Comparison of ENCODE assay signal across 18 mouse cellular contexts in the genomic region with DNA sequence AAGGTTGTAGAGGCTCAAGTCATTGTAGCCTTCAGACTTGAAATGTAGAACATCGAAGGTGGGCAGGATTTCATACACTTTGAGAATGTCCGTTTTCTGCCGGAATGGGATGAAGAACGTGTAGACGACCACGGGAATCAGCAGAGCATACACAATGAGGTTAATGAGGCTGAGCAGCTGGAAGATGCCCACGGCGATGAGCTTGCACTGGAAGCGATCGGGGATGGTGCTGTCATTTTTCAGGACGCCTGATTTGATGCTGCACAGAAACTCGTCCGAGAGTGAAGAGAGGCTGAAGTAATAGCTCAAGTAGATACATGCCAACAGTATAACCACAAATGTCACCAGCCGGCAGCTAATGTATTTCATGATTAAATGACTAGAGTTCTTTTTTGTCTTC.
"Had no signal": no experiment of that assay in that cellular context is flagged by ENCODE, and none has a peak within 500 bp of the region (broad histone marks: within the 10 kb centered on the region; RNA-seq: fewer than 3 reads in every experiment).

No protein-coding gene starts in this region.

- H3K27ac ChIP-seq: liver, embryonic 13.5 days; liver, embryonic 15.5 days; midbrain, embryonic 10.5 days; midbrain, embryonic 12.5 days; neural tube, embryonic 13.5 days; neural tube, embryonic 15.5 days; stomach, embryonic 15.5 days; stomach, postnatal 0 days had no signal

- ATAC-seq: liver, postnatal 0 days had no signal

- H3K4me2 ChIP-seq: liver, embryonic 13.5 days; liver, embryonic 15.5 days; lung, embryonic 14.5 days; midbrain, embryonic 12.5 days; neural tube, embryonic 13.5 days; neural tube, embryonic 15.5 days; stomach, embryonic 15.5 days had no signal

- H3K9ac ChIP-seq: liver, embryonic 13.5 days; liver, embryonic 15.5 days; liver, postnatal 0 days; lung, embryonic 14.5 days; midbrain, embryonic 12.5 days; neural tube, embryonic 13.5 days; neural tube, embryonic 15.5 days; stomach, embryonic 15.5 days had no signal

- H3K4me1 ChIP-seq: liver, embryonic 13.5 days; liver, embryonic 15.5 days had no signal

- DNase-seq: liver, embryonic 13.5 days; liver, postnatal 0 days; lung, embryonic 14.5 days; lung, postnatal 10 days; lung, postnatal 4 days; midbrain, embryonic 14.5 days; right cerebral cortex, postnatal 14 days; thymus, adult 2 months; thymus, postnatal 25 days; thymus, postnatal 4 days had no signal

- H3K27me3 ChIP-seq: liver, embryonic 13.5 days; liver, embryonic 15.5 days; midbrain, embryonic 12.5 days; neural tube, embryonic 13.5 days; neural tube, embryonic 15.5 days; stomach, embryonic 15.5 days had no signal

- H3K4me3 ChIP-seq: liver, embryonic 13.5 days; liver, embryonic 15.5 days; midbrain, embryonic 10.5 days; midbrain, embryonic 12.5 days; myocyte; neural tube, embryonic 13.5 days; neural tube, embryonic 15.5 days; stomach, embryonic 15.5 days had no signal

- H3K36me3 ChIP-seq: liver, embryonic 15.5 days had no signal

- H3K9me3 ChIP-seq: liver, embryonic 13.5 days; liver, embryonic 15.5 days; midbrain, embryonic 10.5 days; midbrain, embryonic 12.5 days; neural tube, embryonic 13.5 days; neural tube, embryonic 15.5 days; stomach, embryonic 15.5 days had no signal
